Mouse (Mus musculus): ENCODE measurements around the gene Vmn2r72. TPM values are rescaled to one million over a fixed set of nuclear protein-coding genes. Genes with fewer than 3 reads are reported as not detected.

Gene Vmn2r72
- not detected in 2 replicates for polyA plus RNA-seq (2014; fragmentation: Nextera tagmentation; extraction: Ambion mirVana)

DNA sequence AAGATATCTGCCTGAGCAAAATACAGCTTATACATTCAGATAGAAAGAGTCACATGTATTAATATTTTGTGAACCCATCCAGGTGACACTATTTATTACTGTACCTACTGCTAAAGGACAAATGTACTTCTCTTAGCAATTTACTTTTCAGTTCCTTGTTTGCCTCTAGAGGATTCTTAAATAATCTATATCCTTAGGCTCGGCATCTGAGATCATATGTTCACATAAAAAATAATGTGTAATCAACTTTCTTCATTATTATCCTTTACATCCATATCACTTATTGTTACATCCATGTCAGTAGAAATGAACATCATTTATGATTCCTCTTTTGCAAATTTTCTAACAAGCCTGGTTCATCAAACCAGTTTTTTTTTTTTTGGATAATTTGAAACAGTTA lies at the start of gene Vmn2r72:
Gene Vmn2r72, minus strand, starts transcription at position 101 of the 400 bp plus-strand sequence.
- Histone ChIP-seq H3K4me3 (ENCODE audit: low read depth, low read length) (no peak within 1 kb of the TSS), H3K36me3 (ENCODE audit: control insufficient read depth, insufficient read depth, low read length) (no peaks in the 10 kb centered on the region), H3K27me3 (replicated peaks; ENCODE audit: control insufficient read depth, insufficient read depth, low read length) (no peaks in the 10 kb centered on the region), H3K9ac (ENCODE audit: low read depth, low read length) (no peak within 1 kb of the TSS), H3K4me2 (ENCODE audit: low read depth, low read length) (no peak within 1 kb of the TSS), H3K4me1 (ENCODE audit: control insufficient read depth, insufficient read depth, low read length) (no peaks in the 10 kb centered on the region), H3K27ac (replicated peaks; ENCODE audit: low read depth, low read length) (no peak within 1 kb of the TSS), H3K9me3 (ENCODE audit: control insufficient read depth, low read length) (no peaks in the 10 kb centered on the region)
- WGBS, result 85% methylated on average over 1 of the region's 1 CpGs
- no peak for DNase-seq (ENCODE audit: low spot score)
- ATAC-seq (ENCODE audit: low read depth), result no peak

Other genes starting within 250 kb of the Vmn2r72 start
- not detected in 2 replicates for gene Vmn2r71, start 192.0 kb downstream of the Vmn2r72 start, polyA plus RNA-seq (2014; fragmentation: Nextera tagmentation; extraction: Ambion mirVana)
- gene Vmn2r70, start 185.9 kb downstream of the Vmn2r72 start, polyA plus RNA-seq (2014; fragmentation: Nextera tagmentation; extraction: Ambion mirVana), result not detected in 2 replicates
- not detected in 2 replicates for gene Vmn2r73, start 121.2 kb upstream of the Vmn2r72 start, polyA plus RNA-seq (2014; fragmentation: Nextera tagmentation; extraction: Ambion mirVana)
- gene Vmn2r74, start 206.5 kb upstream of the Vmn2r72 start, polyA plus RNA-seq (2014; fragmentation: Nextera tagmentation; extraction: Ambion mirVana), result not detected in 2 replicates

All from embryonic facial prominence, embryonic 14.5 days (tissue).